Mouse (Mus musculus) limb, embryonic 10.5 days (tissue): Measurements from ENCODE around the gene 1700037H04Rik. TPM values are rescaled to one million over a fixed set of nuclear protein-coding genes. Genes with fewer than 3 reads are reported as not detected.

Source experiments
- DNase-seq: peaks from one replicate; pipeline ENCODE4 v3.0.0-alpha.2; 2017; ENCODE audit warnings: low spot score
- H3K27ac ChIP-seq: fragments of 300-500 bp; sonication (generic); 2 replicates; pipeline ENCODE4 v1.5.1; 2016; ENCODE audit warnings: mild to moderate bottlenecking
- H3K27me3 ChIP-seq: fragments of 300-500 bp; sonication (generic); 2 replicates; pipeline ENCODE4 v1.6.1; 2016; ENCODE audit warnings: low read depth, mild to moderate bottlenecking; ENCODE audit not compliant: poor library complexity, severe bottlenecking
- H3K36me3 ChIP-seq: fragments of 300-500 bp; sonication (generic); 2 replicates; pipeline ENCODE4 v1.6.1; 2016; ENCODE audit warnings: mild to moderate bottlenecking, moderate library complexity
- H3K4me1 ChIP-seq: fragments of 300-500 bp; sonication (generic); 2 replicates; pipeline ENCODE4 v1.6.1; 2016
- H3K4me3 ChIP-seq: fragments of 300-500 bp; sonication (generic); 2 replicates; pipeline ENCODE4 v1.5.1; 2016; ENCODE audit warnings: mild to moderate bottlenecking, moderate library complexity
- H3K9me3 ChIP-seq: fragments of 300-500 bp; sonication (generic); replicated peaks from 2 replicates; pipeline ENCODE4 v1.6.1; 2016; ENCODE audit warnings: mild to moderate bottlenecking
- WGBS: fragments of 180-500 bp; shearing (Covaris S2); methylation state at CpG from one replicate; pipeline ENCODE4 v1.1.7; 2016; 5-methylcytosine and 5-hydroxymethylcytosine counted together
- polyA plus RNA-seq: library from polyadenylated mRNA; unstranded; fragments of >200 nt; fragmentation: Nextera tagmentation; extraction: Ambion mirVana; gene quantifications from 2 replicates; pipeline ENCODE4 v1.2.1, GENCODE M21; 2016

1700037H04Rik gene
- polyA plus RNA-seq = 87.5 and 97.4 TPM in 2 replicates

DNA sequence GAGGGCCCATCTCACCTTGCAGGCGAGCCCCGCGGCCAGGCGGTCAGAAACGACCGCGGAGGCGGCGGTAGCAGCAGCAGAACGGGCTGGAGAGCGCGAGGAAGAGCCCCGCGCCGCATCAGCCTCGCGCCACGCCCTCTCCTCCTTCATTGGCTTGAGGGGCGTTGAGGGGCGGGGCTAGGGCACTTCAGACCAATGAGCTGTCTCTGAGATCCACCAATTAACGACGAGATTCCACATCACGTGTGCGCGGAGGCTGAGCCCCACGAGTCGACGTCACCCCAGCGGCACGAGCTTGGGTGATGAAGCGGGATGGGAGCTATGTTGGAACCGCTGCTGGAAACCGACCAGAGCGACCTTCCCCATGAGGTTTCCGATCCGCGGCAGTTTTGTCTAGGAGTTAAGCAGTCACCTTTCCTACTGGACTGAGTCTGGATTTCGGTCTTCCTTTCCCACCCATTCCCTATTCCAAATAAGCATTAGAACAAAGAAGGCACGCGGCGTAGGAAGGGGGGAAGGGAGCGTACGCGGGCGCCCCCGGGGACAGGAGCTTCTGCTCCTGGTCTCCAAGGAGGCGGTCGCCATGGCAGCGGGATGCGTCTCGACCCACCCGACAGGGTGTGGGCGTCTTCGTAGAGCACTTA lies at the start of gene 1700037H04Rik:
Gene 1700037H04Rik, minus strand, starts transcription at position 144 of the 644 bp plus-strand sequence.
- Histone ChIP-seq H3K4me3 (peak within 1 kb of the TSS; percentile 82), H3K4me1 (peaks cover 28% of the 10 kb centered on the region), H3K27me3 (no peaks in the 10 kb centered on the region), H3K36me3 (peaks cover 6% of the 10 kb centered on the region), H3K9me3 (no peaks in the 10 kb centered on the region), H3K27ac (peak within 1 kb of the TSS; percentile 94)
- peak; percentile 95 for DNase-seq
- WGBS = under 1% methylated on average over 54 of the region's 54 CpGs

DNA sequence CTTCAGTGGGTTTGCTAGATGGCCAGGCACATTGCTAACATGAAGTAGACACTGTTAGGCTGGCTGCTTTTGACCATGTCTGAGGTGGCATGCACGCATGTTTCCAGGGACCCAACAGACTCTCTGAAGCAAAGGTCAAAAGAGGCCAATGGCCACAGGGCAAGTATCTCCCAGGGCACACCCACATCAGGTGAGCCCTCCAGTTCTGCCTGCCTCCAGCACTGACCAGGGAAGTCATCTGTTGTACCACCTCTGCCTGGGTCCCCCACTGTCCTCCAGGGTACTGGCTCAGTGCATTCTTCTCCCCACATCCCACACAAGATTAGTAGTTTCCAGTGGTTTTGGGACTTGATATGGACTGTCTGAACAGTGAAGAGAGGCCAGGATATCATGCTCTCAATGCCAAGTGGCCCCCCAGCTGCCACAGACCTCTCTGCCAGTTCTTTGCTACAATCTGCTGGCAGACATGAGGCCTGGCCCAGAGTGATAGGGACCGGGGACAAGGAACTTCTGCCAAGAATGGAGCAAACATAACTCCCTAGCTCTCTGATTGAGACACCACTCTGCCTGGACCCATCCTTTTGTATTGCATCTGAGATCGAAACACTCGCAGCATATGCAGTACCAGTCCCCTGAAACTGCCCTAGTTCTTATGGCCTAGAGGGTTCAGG lies 49.4 kb upstream of the 1700037H04Rik start:
- no peak for DNase-seq
- no peaks in the 10 kb centered on the region for H3K27me3 ChIP-seq
- H3K9me3 ChIP-seq = no peaks in the 10 kb centered on the region
- H3K4me1 ChIP-seq = peaks cover 23% of the 10 kb centered on the region
- peak overlapping the region; percentile 65 for H3K4me3 ChIP-seq
- peak overlapping the region; percentile 91 for H3K27ac ChIP-seq
- H3K36me3 ChIP-seq = peaks cover 11% of the 10 kb centered on the region
- WGBS = 72% methylated on average over 4 of the region's 4 CpGs

DNA sequence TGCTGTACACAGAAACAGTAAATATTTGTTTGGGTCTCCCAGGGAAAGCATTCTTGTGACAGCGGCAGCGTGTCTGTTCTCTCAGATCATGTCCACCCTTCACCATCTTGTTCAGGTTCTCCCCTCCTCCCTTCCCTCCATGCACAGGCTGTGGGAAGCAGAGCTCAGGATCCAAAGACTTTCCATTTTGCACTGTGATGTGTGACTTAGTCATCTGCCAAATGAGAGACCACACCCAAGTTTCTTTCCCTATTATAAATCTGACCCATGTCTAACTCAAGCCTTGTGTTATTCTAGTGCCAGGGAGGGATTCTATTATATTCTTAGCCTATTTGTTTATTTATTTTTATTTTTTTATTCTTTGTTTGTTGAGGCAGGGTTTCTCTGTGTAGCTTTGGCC lies 48.5 kb upstream of the 1700037H04Rik start:
- no peak overlapping the region for H3K4me3 ChIP-seq

DNA sequence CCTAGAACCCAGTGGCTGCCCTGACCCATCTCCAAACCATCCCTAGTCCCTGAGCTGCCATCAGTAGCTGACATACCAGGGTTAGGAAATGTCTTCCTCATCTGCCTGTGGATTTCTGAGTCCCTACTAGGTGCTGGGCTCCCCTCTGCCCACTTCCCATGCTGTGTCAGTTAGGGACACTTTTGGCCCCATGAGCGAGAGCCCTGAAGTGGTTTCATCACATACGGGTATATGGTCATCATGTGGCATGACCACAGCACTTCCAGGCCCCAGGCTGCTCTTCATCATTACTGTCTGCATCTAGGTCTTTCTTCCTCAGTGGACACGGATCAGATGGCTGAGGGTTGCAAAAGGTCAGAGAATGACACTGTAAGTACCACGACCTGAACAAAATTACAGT lies 46.9 kb upstream of the 1700037H04Rik start, which contains the start of gene Ap5s1:
Gene Ap5s1, plus strand, starts transcription at position 301 of the 400 bp plus-strand sequence.
- Histone ChIP-seq H3K27ac (no peak within 1 kb of the TSS), H3K4me1 (peaks cover 23% of the 10 kb centered on the region), H3K27me3 (no peaks in the 10 kb centered on the region), H3K36me3 (no peaks in the 10 kb centered on the region), H3K9me3 (no peaks in the 10 kb centered on the region), H3K4me3 (no peak within 1 kb of the TSS)
- 81% methylated on average over 4 of the region's 4 CpGs for WGBS
- no peak for DNase-seq

More for the DNA sequence above, 48.5 kb upstream of the 1700037H04Rik start:
- no peak for DNase-seq
- Histone ChIP-seq H3K9me3 (no peaks in the 10 kb centered on the region), H3K27ac (no peak overlapping the region), H3K27me3 (no peaks in the 10 kb centered on the region), H3K36me3 (peaks cover 11% of the 10 kb centered on the region), H3K4me1 (peaks cover 23% of the 10 kb centered on the region)
- 93% methylated on average over 2 of the region's 2 CpGs for WGBS

DNA sequence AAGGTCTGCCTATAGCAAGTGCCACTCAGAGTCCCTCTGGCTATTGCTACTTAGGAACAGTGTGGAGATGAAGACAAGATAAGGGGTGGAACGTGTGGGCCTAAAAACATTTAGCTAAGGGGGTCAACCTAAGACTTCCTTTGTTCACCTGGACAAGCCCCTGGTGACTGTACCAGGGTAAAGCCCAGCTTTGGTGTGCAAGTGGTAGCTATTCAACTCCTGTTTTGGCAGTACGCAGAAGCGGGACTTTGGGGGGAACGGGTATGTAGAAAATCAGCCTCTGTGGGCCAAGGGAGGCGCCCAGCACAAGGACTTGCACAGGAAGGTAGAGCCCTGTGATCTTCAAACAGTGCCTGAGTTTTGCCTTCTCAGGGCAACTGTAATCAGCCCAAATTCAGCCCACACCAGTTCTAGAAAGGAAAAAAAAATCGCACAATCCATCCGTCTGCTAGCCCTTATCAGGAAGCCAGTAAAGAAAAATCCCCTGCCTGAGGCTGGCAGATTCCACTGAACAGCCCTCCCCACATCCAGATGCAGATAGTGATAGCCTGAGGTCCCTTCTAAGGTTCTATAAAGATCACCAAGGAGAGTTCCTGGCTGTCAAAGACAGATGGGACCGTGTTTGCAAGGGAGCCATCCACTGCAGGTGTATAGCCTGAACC lies 45.8 kb upstream of the 1700037H04Rik start:
- H3K27ac ChIP-seq = no peak overlapping the region

DNA sequence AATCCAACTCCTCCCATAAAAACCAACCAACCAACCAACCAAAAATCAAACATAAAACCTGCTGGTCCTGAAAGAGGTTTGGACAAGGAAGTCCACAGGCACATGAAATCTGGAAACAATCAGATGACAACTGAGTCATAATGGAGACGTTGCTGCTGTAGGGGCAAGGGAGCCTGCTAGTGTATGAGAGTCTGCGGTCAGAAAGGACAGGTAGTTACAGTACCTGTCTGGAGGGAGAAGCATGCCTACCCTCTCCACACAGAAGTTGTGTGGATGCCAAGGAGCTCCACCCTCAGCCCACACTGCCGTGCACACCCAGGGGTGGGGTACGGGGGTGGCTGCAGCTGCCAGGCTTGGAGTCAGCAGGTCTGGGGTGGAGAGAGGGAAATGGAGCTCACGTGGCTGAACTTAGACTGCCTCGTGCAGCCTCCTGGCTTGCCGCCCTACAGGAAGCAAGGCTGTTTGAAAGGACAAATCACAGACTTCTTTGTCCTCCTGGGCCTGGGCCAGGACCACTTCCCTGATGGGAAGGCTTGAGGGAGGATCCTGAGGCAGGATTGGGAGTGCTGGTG lies 44.6 kb upstream of the 1700037H04Rik start:
- Histone ChIP-seq H3K27me3 (no peaks in the 10 kb centered on the region), H3K4me1 (peaks cover 9% of the 10 kb centered on the region), H3K4me3 (no peak overlapping the region), H3K27ac (0 out of 2 replicates have a peak overlapping the region, but pooled peaks have one; percentile 37), H3K9me3 (no peaks in the 10 kb centered on the region), H3K36me3 (peaks cover 14% of the 10 kb centered on the region; the same call in 1 of the 2 replicates)
- WGBS = 68% methylated on average over 7 of the region's 7 CpGs
- DNase-seq = no peak

More for the DNA sequence above, 45.8 kb upstream of the 1700037H04Rik start:
- 87% methylated on average over 8 of the region's 8 CpGs for WGBS
- Histone ChIP-seq H3K4me3 (no peak overlapping the region), H3K4me1 (peaks cover 15% of the 10 kb centered on the region), H3K27me3 (no peaks in the 10 kb centered on the region), H3K36me3 (0 out of 2 replicates have a peak, but pooled peaks cover 6% of the 10 kb centered on the region), H3K9me3 (no peaks in the 10 kb centered on the region)
- DNase-seq = no peak

DNA sequence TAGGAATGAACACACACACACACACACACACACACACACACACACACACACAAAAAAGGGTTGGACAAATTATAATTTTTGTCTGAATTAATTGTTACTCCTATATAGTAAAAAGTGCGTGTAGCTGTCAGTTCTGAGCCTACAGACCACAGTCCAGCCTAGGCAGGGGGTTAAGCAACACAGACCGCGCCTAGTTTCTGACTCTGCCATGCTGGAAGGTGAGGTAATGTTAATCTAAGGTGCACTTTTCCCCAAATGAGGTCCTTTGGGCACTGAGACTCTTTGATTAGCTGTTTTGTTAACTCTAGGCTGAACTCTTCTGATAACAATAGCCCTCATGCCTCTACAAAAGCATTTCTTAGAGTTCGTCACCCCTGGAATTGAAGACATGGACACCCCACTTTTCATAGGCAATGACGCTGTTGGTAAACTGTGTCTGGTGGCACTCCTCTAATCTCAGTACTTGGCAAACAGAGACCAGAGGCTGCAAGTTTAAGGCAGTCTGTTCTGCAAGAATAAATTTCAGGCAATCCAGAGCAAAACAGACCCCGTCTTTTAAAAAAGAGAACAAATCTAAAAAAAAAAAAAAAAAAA lies 44.0 kb upstream of the 1700037H04Rik start:
- H3K4me3 ChIP-seq = no peak overlapping the region
- H3K36me3 ChIP-seq = peaks cover 18% of the 10 kb centered on the region; the same call in 1 of the 2 replicates
- H3K9me3 ChIP-seq = no peaks in the 10 kb centered on the region
- H3K27ac ChIP-seq = no peak overlapping the region
- 0 out of 2 replicates have a peak, but pooled peaks cover 4% of the 10 kb centered on the region for H3K4me1 ChIP-seq
- 92% methylated on average over 6 of the region's 6 CpGs for WGBS
- DNase-seq = no peak
- no peaks in the 10 kb centered on the region for H3K27me3 ChIP-seq

DNA sequence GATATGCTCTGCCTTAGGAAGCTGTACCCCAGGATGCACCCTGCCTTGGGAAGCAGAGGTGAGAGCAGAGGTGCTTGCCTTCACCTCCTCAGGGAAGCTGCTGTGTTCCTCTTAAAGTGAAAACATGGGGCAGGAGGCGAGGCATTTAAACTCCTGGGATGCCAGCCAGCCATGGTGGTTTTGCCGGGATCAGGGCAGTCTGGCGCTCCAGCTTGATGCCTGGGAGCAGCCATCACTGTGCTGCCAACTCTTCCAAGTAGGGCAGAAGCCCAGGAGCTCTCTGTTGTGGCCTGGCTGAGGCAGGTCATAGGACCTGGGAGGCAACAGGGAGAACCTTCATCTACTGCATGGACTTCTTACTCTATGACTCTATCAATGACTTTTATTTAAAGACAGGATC lies 41.4 kb upstream of the 1700037H04Rik start:
- no peak for DNase-seq
- H3K9me3 ChIP-seq = no peaks in the 10 kb centered on the region
- H3K27me3 ChIP-seq = no peaks in the 10 kb centered on the region
- no peak overlapping the region for H3K4me3 ChIP-seq
- H3K27ac ChIP-seq = no peak overlapping the region
- 90% methylated on average over 3 of the region's 3 CpGs for WGBS
- peaks cover 42% of the 10 kb centered on the region for H3K36me3 ChIP-seq
- 0 out of 2 replicates have a peak, but pooled peaks cover 4% of the 10 kb centered on the region for H3K4me1 ChIP-seq

DNA sequence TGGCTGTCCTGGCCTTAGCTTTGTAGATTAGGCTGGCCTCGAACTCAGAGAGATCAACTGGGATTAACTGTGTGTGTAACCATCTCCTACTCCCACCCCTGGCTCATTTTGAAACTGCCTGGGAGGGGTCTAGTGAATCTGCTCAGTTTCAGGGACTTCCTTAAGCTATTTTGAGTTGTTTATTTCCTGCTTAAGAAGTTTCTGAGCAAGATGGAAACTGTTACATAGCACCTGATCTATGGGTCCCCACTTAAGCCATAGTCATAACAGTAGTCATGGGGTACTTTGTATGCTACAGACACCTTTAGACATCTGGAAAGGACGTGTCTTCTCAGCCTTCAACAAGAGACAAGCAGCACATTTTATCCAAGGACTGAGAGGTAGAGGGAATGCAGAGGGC lies 40.8 kb upstream of the 1700037H04Rik start:
- 75% methylated on average over 2 of the region's 2 CpGs for WGBS
- no peaks in the 10 kb centered on the region for H3K9me3 ChIP-seq
- no peaks in the 10 kb centered on the region for H3K27me3 ChIP-seq
- no peak for DNase-seq
- no peak overlapping the region for H3K27ac ChIP-seq
- H3K4me1 ChIP-seq = 0 out of 2 replicates have a peak, but pooled peaks cover 4% of the 10 kb centered on the region
- H3K4me3 ChIP-seq = no peak overlapping the region
- H3K36me3 ChIP-seq = peaks cover 48% of the 10 kb centered on the region

DNA sequence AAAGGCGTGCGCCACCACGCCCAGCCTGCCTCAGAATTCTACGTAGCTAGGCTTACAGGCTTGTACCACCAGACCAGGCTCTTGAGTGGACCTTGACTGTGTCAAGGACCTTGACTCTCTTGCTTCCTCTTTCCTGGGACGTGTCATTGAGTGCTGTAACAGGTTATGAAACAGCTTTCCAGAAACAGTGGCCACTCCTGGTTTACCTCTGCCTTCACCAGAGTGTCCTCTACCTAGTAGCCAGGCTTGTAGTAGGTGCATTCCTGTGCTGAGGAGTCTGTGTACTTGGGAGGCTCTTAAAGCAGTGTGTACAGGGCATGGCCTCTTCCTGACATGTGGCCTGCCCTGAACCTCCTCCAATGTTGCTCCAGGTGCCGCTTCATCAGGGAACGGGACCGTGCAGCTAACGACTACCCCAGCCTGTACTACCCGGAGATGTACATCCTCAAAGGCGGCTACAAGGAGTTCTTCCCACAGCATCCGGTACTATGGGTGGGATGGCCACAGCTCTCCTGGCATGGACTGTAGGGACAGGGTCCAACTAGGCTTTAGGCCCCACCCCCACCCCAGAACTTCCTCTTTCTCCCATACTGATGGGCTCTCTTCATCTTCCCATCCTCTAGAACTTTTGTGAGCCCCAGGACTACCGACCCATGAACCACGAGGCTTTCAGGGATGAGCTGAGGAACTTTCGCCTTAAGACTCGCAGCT lies 36.9 kb upstream of the 1700037H04Rik start:
- WGBS = 92% methylated on average over 16 of the region's 16 CpGs
- H3K36me3 ChIP-seq = peaks cover 83% of the 10 kb centered on the region
- no peaks in the 10 kb centered on the region for H3K9me3 ChIP-seq
- H3K4me3 ChIP-seq = no peak overlapping the region
- no peaks in the 10 kb centered on the region for H3K27me3 ChIP-seq
- no peak overlapping the region for H3K27ac ChIP-seq
- H3K4me1 ChIP-seq = no peaks in the 10 kb centered on the region
- DNase-seq = no peak

DNA sequence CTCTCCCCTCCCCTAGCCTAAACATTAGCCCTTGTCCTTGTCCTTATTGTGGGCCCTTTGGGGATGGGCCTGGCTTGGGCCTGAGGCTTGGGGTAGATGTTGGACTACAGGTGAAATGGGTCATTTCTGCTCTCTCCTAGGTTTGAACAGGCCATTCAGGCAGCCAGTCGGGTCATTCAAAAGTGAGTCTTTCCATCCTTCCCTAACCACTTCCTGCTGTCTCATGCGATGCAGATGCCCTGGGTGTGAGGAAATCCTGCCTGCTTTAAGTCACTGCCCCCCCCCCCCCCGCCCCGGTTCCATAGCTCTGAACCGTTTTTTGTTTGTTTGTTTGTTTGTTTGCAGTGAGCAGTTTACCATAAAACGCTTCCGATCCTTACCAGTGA lies 31.1 kb upstream of the 1700037H04Rik start:
- no peak for DNase-seq
- Histone ChIP-seq H3K4me1 (peaks cover 51% of the 10 kb centered on the region), H3K4me3 (no peak overlapping the region), H3K9me3 (no peaks in the 10 kb centered on the region), H3K27me3 (no peaks in the 10 kb centered on the region), H3K36me3 (peaks cover 60% of the 10 kb centered on the region), H3K27ac (peak overlapping the region; percentile 10; the same call in 1 of the 2 replicates)
- WGBS = 81% methylated on average over 7 of the region's 7 CpGs
